Mouse (Mus musculus) forebrain, embryonic 13.5 days (tissue): ENCODE data around the gene Osr1. TPM values are rescaled to one million over a fixed set of nuclear protein-coding genes. Genes with fewer than 3 reads are reported as not detected.

Experiments
- ATAC-seq: fragments of 200-750 bp; cut with Nextera tagmentation; 2 replicates; pipeline ENCODE4 v1.8.0; 2017
- H3K27ac ChIP-seq: fragments of 300-500 bp; sonication (generic); 2 replicates; pipeline ENCODE4 v1.5.1; 2015; ENCODE audit warnings: inconsistent platforms, mild to moderate bottlenecking, moderate library complexity
- H3K27me3 ChIP-seq: fragments of 300-500 bp; sonication (generic); 2 replicates; pipeline ENCODE4 v1.6.1; 2015; ENCODE audit warnings: mild to moderate bottlenecking, inconsistent platforms
- H3K36me3 ChIP-seq: fragments of 300-500 bp; sonication (generic); 2 replicates; pipeline ENCODE4 v1.6.1; 2015; ENCODE audit warnings: mild to moderate bottlenecking, inconsistent platforms; ENCODE audit not compliant: poor library complexity, severe bottlenecking
- H3K4me1 ChIP-seq: fragments of 300-500 bp; sonication (generic); 2 replicates; pipeline ENCODE4 v1.6.1; 2015; ENCODE audit warnings: inconsistent platforms
- H3K4me2 ChIP-seq: fragments of 300-500 bp; sonication (generic); 2 replicates; pipeline ENCODE4 v1.6.1; 2015; ENCODE audit warnings: inconsistent platforms, mild to moderate bottlenecking, moderate library complexity
- H3K4me3 ChIP-seq: fragments of 300-500 bp; sonication (generic); 2 replicates; pipeline ENCODE4 v1.5.1; 2015; ENCODE audit warnings: mild to moderate bottlenecking, inconsistent platforms
- H3K9ac ChIP-seq: fragments of 300-500 bp; sonication (generic); 2 replicates; pipeline ENCODE4 v1.6.1; 2015; ENCODE audit warnings: mild to moderate bottlenecking, inconsistent platforms
- H3K9me3 ChIP-seq: fragments of 300-500 bp; sonication (generic); replicated peaks from 2 replicates; pipeline ENCODE4 v1.6.1; 2016; ENCODE audit warnings: inconsistent platforms
- WGBS: fragments of 180-500 bp; shearing (Covaris S2); methylation state at CpG from one replicate; pipeline ENCODE4 v1.1.7; 2015; 5-methylcytosine and 5-hydroxymethylcytosine counted together
- polyA plus RNA-seq: library from polyadenylated mRNA; unstranded; fragments of >200 nt; fragmentation: Nextera tagmentation; extraction: Ambion mirVana; gene quantifications from 2 replicates; pipeline ENCODE4 v1.2.1, GENCODE M21; 2015

Gene Osr1
- polyA plus RNA-seq, 1 experiment from 2014 or later, result 3.8 TPM

GRCm38 (mm10) chr12:9578591-9578990, 8.7 kb downstream of the Osr1 start:
- no peak overlapping the region for H3K27ac ChIP-seq
- 9% methylated on average over 4 of the region's 4 CpGs for WGBS
- no peak overlapping the region for H3K4me2 ChIP-seq
- H3K9me3 ChIP-seq, result no peaks in the 10 kb centered on the region
- peaks cover 20% of the 10 kb centered on the region for H3K4me1 ChIP-seq
- H3K36me3 ChIP-seq, result no peaks in the 10 kb centered on the region
- H3K27me3 ChIP-seq, result peaks cover 100% of the 10 kb centered on the region
- no peak overlapping the region for H3K9ac ChIP-seq
- no peak overlapping the region for H3K4me3 ChIP-seq
- no peak for ATAC-seq

GRCm38 (mm10) chr12:9579301-9580030, 9.6 kb downstream of the Osr1 start:
- H3K27me3 ChIP-seq, result peaks cover 100% of the 10 kb centered on the region
- no peak for ATAC-seq
- H3K9me3 ChIP-seq, result no peaks in the 10 kb centered on the region
- no peak overlapping the region for H3K9ac ChIP-seq
- no peak overlapping the region for H3K27ac ChIP-seq
- peaks cover 19% of the 10 kb centered on the region for H3K4me1 ChIP-seq
- WGBS, result under 1% methylated on average over 31 of the region's 31 CpGs
- H3K4me2 ChIP-seq, result no peak overlapping the region
- no peaks in the 10 kb centered on the region for H3K36me3 ChIP-seq
- no peak overlapping the region for H3K4me3 ChIP-seq

GRCm38 (mm10) chr12:9580041-9580905, 10.4 kb downstream of the Osr1 start:
- no peak overlapping the region; the same call in 1 of the 2 replicates for H3K4me2 ChIP-seq
- peaks cover 94% of the 10 kb centered on the region for H3K27me3 ChIP-seq
- under 1% methylated on average over 31 of the region's 33 CpGs for WGBS
- no peak for ATAC-seq
- H3K9ac ChIP-seq, result no peak overlapping the region
- peak overlapping the region; percentile 10; the same call in 1 of the 2 replicates for H3K4me3 ChIP-seq
- no peaks in the 10 kb centered on the region for H3K36me3 ChIP-seq
- peaks cover 18% of the 10 kb centered on the region for H3K4me1 ChIP-seq
- H3K27ac ChIP-seq, result no peak overlapping the region
- no peaks in the 10 kb centered on the region for H3K9me3 ChIP-seq

GRCm38 (mm10) chr12:9581011-9581410, 11.1 kb downstream of the Osr1 start:
- Histone ChIP-seq H3K4me1 (peaks cover 18% of the 10 kb centered on the region), H3K27me3 (peaks cover 86% of the 10 kb centered on the region), H3K4me2 (peak overlapping the region; percentile 13), H3K9me3 (no peaks in the 10 kb centered on the region), H3K36me3 (no peaks in the 10 kb centered on the region), H3K4me3 (no peak overlapping the region), H3K27ac (no peak overlapping the region), H3K9ac (no peak overlapping the region)
- ATAC-seq, result no peak
- under 1% methylated on average over 30 of the region's 30 CpGs for WGBS

GRCm38 (mm10) chr12:9581506-9581905, 11.6 kb downstream of the Osr1 start:
- Histone ChIP-seq H3K9ac (no peak overlapping the region), H3K4me1 (peaks cover 15% of the 10 kb centered on the region), H3K27me3 (peaks cover 82% of the 10 kb centered on the region), H3K9me3 (no peaks in the 10 kb centered on the region), H3K36me3 (no peaks in the 10 kb centered on the region), H3K4me2 (no peak overlapping the region), H3K4me3 (no peak overlapping the region), H3K27ac (no peak overlapping the region)
- WGBS, result under 1% methylated on average over 12 of the region's 12 CpGs
- no peak for ATAC-seq

- no peaks in the 10 kb centered on the region for H3K9me3 ChIP-seq
- H3K36me3 ChIP-seq, result no peaks in the 10 kb centered on the region
These were observed 12.5 kb downstream of the Osr1 start for GRCm38 (mm10) chr12:9582248-9582995.

GRCm38 (mm10) chr12:9583380-9583779, 13.5 kb downstream of the Osr1 start:
- no peak overlapping the region for H3K4me2 ChIP-seq
- 5% methylated on average over 2 of the region's 2 CpGs for WGBS
- no peaks in the 10 kb centered on the region for H3K36me3 ChIP-seq
- H3K4me3 ChIP-seq, result no peak overlapping the region
- H3K4me1 ChIP-seq, result peaks cover 15% of the 10 kb centered on the region
- H3K27ac ChIP-seq, result no peak overlapping the region
- H3K27me3 ChIP-seq, result peaks cover 63% of the 10 kb centered on the region
- no peak for ATAC-seq
- H3K9ac ChIP-seq, result no peak overlapping the region
- H3K9me3 ChIP-seq, result no peaks in the 10 kb centered on the region

More at GRCm38 (mm10) chr12:9582248-9582995, 12.5 kb downstream of the Osr1 start:
- Histone ChIP-seq H3K4me3 (no peak overlapping the region), H3K27me3 (peaks cover 72% of the 10 kb centered on the region), H3K4me2 (no peak overlapping the region), H3K9ac (no peak overlapping the region), H3K4me1 (peaks cover 15% of the 10 kb centered on the region), H3K27ac (no peak overlapping the region)
- 4% methylated on average over 14 of the region's 14 CpGs for WGBS
- ATAC-seq, result no peak

GRCm38 (mm10) chr12:9584366-9585084, 14.6 kb downstream of the Osr1 start:
- peaks cover 51% of the 10 kb centered on the region for H3K27me3 ChIP-seq
- peaks cover 15% of the 10 kb centered on the region for H3K4me1 ChIP-seq
- peak overlapping the region; percentile 46 for H3K4me3 ChIP-seq
- no peaks in the 10 kb centered on the region for H3K36me3 ChIP-seq
- H3K9ac ChIP-seq, result peak overlapping the region; percentile 53
- H3K4me2 ChIP-seq, result peak overlapping the region; percentile 71
- no peaks in the 10 kb centered on the region for H3K9me3 ChIP-seq
- H3K27ac ChIP-seq, result no peak overlapping the region
- WGBS, result 1% methylated on average over 23 of the region's 23 CpGs
- ATAC-seq, result peak; percentile 96

- 5% methylated on average over 7 of the region's 7 CpGs for WGBS
- Histone ChIP-seq H3K9ac (peak overlapping the region; percentile 53), H3K9me3 (no peaks in the 10 kb centered on the region), H3K4me2 (peak overlapping the region; percentile 71), H3K4me3 (peak overlapping the region; percentile 46), H3K36me3 (no peaks in the 10 kb centered on the region), H3K4me1 (peaks cover 18% of the 10 kb centered on the region), H3K27me3 (peaks cover 46% of the 10 kb centered on the region), H3K27ac (no peak overlapping the region)
- ATAC-seq, result peak; percentile 61
These were observed 15.2 kb downstream of the Osr1 start for GRCm38 (mm10) chr12:9585085-9585453.

- no peaks in the 10 kb centered on the region for H3K9me3 ChIP-seq
- peaks cover 19% of the 10 kb centered on the region for H3K27me3 ChIP-seq
- no peak overlapping the region for H3K27ac ChIP-seq
- H3K9ac ChIP-seq, result no peak overlapping the region
- no peak overlapping the region for H3K4me3 ChIP-seq
- no peak for ATAC-seq
- H3K4me2 ChIP-seq, result no peak overlapping the region
- peaks cover 9% of the 10 kb centered on the region; the same call in 1 of the 2 replicates for H3K4me1 ChIP-seq
- H3K36me3 ChIP-seq, result no peaks in the 10 kb centered on the region
- 61% methylated on average over 1 of the region's 1 CpGs for WGBS
These were observed 17.8 kb downstream of the Osr1 start for GRCm38 (mm10) chr12:9587732-9588131.

- Histone ChIP-seq H3K36me3 (no peaks in the 10 kb centered on the region), H3K4me3 (no peak overlapping the region), H3K27ac (no peak overlapping the region), H3K9ac (no peak overlapping the region), H3K27me3 (peaks cover under 1% of the 10 kb centered on the region; the same call in 1 of the 2 replicates), H3K4me1 (peaks cover 3% of the 10 kb centered on the region; the same call in 1 of the 2 replicates), H3K4me2 (no peak overlapping the region), H3K9me3 (no peaks in the 10 kb centered on the region)
- no peak for ATAC-seq
- 82% methylated on average over 7 of the region's 7 CpGs for WGBS
These were observed 19.7 kb downstream of the Osr1 start for GRCm38 (mm10) chr12:9589561-9590134.
